Mouse (Mus musculus): ENCODE measurements around the gene Lhx5.

- TF ChIP-seq USF1 (IDR thresholded peaks at IDR 0.05; ENCODE audit: low read depth, low read length), result no peak
- TF ChIP-seq CTCF (conservative IDR thresholded peaks at IDR 0.05 in 1 of 2, IDR thresholded peaks at IDR 0.05 in 1 of 2; ENCODE audit: low read depth in 2 of 2, low read length in 2 of 2), result no peak
Observed at GRCm38 (mm10) chr5:120389973-120390372, 41.5 kb upstream of the Lhx5 start.
